Mouse (Mus musculus): Measurements from ENCODE around the gene Olfr1231. TPM values are rescaled to one million over a fixed set of nuclear protein-coding genes. Genes with fewer than 3 reads are reported as not detected.

Olfr1231 gene
- polyA plus RNA-seq (2012; fragmentation: generic; extraction: Trizol): not detected
- long read RNA-seq, experiment 1: 0 reads
- long read RNA-seq, experiment 2: 0 reads

DNA sequence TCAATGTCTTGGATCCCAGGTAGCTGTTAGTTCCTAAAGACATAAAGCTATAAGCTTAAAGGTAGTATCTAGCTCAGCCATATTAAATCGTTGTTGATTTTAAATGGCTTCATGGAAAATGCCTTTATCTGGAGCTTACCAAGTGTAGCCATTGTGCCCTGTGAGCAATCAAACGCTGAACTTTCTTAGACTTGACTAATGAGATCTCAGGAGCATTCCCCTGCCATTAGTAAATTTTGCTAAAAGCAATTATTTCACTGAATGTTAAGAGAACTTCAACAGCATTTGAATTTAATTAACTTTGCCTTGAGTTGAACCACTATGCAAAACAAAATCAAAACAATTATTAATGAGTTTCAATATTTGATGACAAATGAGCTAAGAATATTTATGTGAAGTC, at the start of gene Olfr1231:
Olfr1231 (minus strand) TSS at position 101 of the 400 bp plus-strand sequence.
- H3ac ChIP-seq (ENCODE audit: control insufficient read depth, insufficient read length, low read depth): no peak within 1 kb of the TSS
- H3K27me3 ChIP-seq (ENCODE audit: control insufficient read depth, insufficient read depth, insufficient read length): no peaks in the 10 kb centered on the region
- TF ChIP-seq CTCF (IDR thresholded peaks at IDR 0.05; ENCODE audit: control insufficient read depth, insufficient read depth, insufficient read length) (no peak), MAX (IDR thresholded peaks at IDR 0.05) (no peak), MYOG (IDR thresholded peaks at IDR 0.05; ENCODE audit: control insufficient read depth, extremely low read depth, insufficient read length) (no peak), MYOD1 (IDR thresholded peaks at IDR 0.05; ENCODE audit: control insufficient read depth, insufficient read length, low read depth) (no peak), CEBPB (IDR thresholded peaks at IDR 0.05; ENCODE audit: low read depth) (no peak), USF1 (IDR thresholded peaks at IDR 0.05; ENCODE audit: low read depth) (no peak), FOSL1 (IDR thresholded peaks at IDR 0.05; ENCODE audit: insufficient read depth, low read length, poor library complexity, severe bottlenecking) (no peak)
- no peaks in the 10 kb centered on the region for H3K79me2 ChIP-seq (ENCODE audit: control insufficient read depth, insufficient read depth)
- no peaks in the 10 kb centered on the region for H3K79me3 ChIP-seq (ENCODE audit: low read depth)
- no peak within 1 kb of the TSS for H3K4me3 ChIP-seq (ENCODE audit: insufficient read depth, poor library complexity, severe bottlenecking)
- H3K36me3 ChIP-seq (ENCODE audit: control insufficient read depth, insufficient read depth): no peaks in the 10 kb centered on the region

DNA sequence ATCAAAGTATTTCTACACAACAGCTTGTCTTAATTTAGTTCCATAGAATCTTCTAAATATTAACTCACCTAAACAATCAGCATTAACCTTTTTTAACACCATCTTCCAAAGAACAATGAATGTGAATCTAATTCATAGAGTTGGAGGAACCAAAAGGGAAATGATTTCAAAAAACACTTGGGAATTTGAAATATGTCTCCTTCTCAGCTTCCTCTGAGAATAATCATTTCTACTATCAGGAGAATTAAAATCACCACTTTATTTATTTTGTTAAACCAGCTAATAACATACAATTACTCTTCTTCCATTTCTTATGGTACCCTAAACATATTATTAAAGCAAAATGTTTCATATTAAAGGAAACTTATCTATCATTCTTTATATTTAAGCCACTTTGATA, 35.4 kb upstream of the Olfr1231 start, which contains the start of gene Olfr1233:
Olfr1233 (minus strand) TSS at position 101 of the 400 bp plus-strand sequence.
- no peaks in the 10 kb centered on the region for H3K79me3 ChIP-seq (ENCODE audit: low read depth)
- H3K27me3 ChIP-seq (ENCODE audit: control insufficient read depth, insufficient read depth, insufficient read length): no peaks in the 10 kb centered on the region
- TF ChIP-seq MYOD1 (IDR thresholded peaks at IDR 0.05; ENCODE audit: control insufficient read depth, insufficient read length, low read depth) (no peak), CTCF (IDR thresholded peaks at IDR 0.05; ENCODE audit: control insufficient read depth, insufficient read depth, insufficient read length) (no peak), CEBPB (IDR thresholded peaks at IDR 0.05; ENCODE audit: low read depth) (no peak), MAX (IDR thresholded peaks at IDR 0.05) (no peak), USF1 (IDR thresholded peaks at IDR 0.05; ENCODE audit: low read depth) (no peak), MYOG (IDR thresholded peaks at IDR 0.05; ENCODE audit: control insufficient read depth, extremely low read depth, insufficient read length) (no peak), FOSL1 (IDR thresholded peaks at IDR 0.05; ENCODE audit: insufficient read depth, low read length, poor library complexity, severe bottlenecking) (no peak)
- no peaks in the 10 kb centered on the region for H3K36me3 ChIP-seq (ENCODE audit: control insufficient read depth, insufficient read depth)
- H3K4me3 ChIP-seq (ENCODE audit: insufficient read depth, poor library complexity, severe bottlenecking): no peak within 1 kb of the TSS
- no peaks in the 10 kb centered on the region for H3K79me2 ChIP-seq (ENCODE audit: control insufficient read depth, insufficient read depth)
- H3ac ChIP-seq (ENCODE audit: control insufficient read depth, insufficient read length, low read depth): no peak within 1 kb of the TSS

DNA sequence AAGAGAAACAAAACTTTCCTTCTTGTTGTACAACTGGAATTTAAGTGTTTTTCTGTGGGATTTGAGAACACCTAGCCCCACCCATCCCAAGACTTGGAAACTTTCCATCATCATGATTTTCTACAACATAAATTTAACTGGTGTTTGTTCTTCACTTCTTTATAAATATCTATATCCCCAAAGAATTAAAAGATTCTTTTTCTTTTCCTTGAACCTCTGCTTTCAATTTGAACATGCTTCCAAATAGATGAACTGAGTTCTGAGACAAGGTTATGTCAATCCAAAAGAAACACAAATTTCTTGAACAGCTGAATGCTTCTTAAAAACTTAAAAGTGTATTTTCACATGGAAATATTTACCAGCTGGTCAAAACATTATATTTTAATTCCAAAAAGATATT, 22.7 kb upstream of the Olfr1231 start, which contains the start of gene Olfr1232:
Olfr1232 (minus strand) TSS at position 101 of the 400 bp plus-strand sequence.
- Histone ChIP-seq H3K36me3 (ENCODE audit: control insufficient read depth, insufficient read depth) (no peaks in the 10 kb centered on the region), H3K79me2 (ENCODE audit: control insufficient read depth, insufficient read depth) (no peaks in the 10 kb centered on the region), H3K79me3 (ENCODE audit: low read depth) (no peaks in the 10 kb centered on the region), H3K27me3 (ENCODE audit: control insufficient read depth, insufficient read depth, insufficient read length) (no peaks in the 10 kb centered on the region), H3ac (ENCODE audit: control insufficient read depth, insufficient read length, low read depth) (no peak within 1 kb of the TSS), H3K4me3 (ENCODE audit: insufficient read depth, poor library complexity, severe bottlenecking) (no peak within 1 kb of the TSS)
- TF ChIP-seq CTCF (IDR thresholded peaks at IDR 0.05; ENCODE audit: control insufficient read depth, insufficient read depth, insufficient read length) (no peak), USF1 (IDR thresholded peaks at IDR 0.05; ENCODE audit: low read depth) (no peak), CEBPB (IDR thresholded peaks at IDR 0.05; ENCODE audit: low read depth) (no peak), MYOG (IDR thresholded peaks at IDR 0.05; ENCODE audit: control insufficient read depth, extremely low read depth, insufficient read length) (no peak), MAX (IDR thresholded peaks at IDR 0.05) (no peak), MYOD1 (IDR thresholded peaks at IDR 0.05; ENCODE audit: control insufficient read depth, insufficient read length, low read depth) (no peak), FOSL1 (IDR thresholded peaks at IDR 0.05; ENCODE audit: insufficient read depth, low read length, poor library complexity, severe bottlenecking) (no peak)

DNA sequence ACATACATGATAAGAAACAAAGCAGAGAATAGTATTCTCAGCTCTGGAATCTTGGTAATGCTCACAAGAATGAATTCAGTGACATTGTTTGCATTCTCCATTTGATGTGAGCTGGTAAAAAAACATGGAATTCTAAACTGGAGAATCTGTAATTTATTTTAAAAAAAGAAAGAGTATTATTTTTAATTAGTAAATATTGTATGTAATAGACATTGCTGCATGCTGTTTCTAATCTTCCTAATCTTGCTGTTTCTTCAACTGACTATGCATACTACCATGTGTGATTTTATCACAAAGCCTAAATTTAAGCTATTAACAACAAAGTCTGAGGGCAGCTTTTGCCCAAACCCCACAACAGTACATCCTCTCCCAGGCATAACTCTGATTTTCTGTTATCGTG, 9.7 kb downstream of the Olfr1231 start, which contains the start of gene Olfr1230:
Olfr1230 (minus strand) TSS at position 101 of the 400 bp plus-strand sequence.
- Histone ChIP-seq H3K27me3 (ENCODE audit: control insufficient read depth, insufficient read depth, insufficient read length) (no peaks in the 10 kb centered on the region), H3K79me2 (ENCODE audit: control insufficient read depth, insufficient read depth) (no peaks in the 10 kb centered on the region), H3K4me3 (ENCODE audit: insufficient read depth, poor library complexity, severe bottlenecking) (no peak within 1 kb of the TSS), H3K36me3 (ENCODE audit: control insufficient read depth, insufficient read depth) (no peaks in the 10 kb centered on the region), H3K79me3 (ENCODE audit: low read depth) (no peaks in the 10 kb centered on the region), H3ac (ENCODE audit: control insufficient read depth, insufficient read length, low read depth) (no peak within 1 kb of the TSS)
- TF ChIP-seq FOSL1 (IDR thresholded peaks at IDR 0.05; ENCODE audit: insufficient read depth, low read length, poor library complexity, severe bottlenecking): no peak

DNA sequence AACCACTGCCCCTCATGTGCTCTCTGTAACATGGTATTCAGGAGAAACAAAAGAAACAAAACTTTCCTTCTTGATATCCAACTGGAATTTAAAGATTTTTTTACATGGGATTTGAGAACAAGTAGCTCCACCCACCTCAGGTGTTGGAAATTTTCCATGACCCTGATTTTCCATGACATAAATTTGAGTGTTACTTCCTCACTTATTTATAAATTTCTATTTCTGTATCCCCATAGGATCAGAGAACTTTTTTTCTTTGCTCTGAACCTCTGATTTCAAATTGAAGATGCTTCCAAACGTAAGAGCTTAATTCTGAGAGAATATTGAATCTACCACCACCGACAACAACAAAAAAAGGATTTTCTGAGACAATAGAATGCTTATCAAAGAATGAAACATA, 19.0 kb downstream of the Olfr1231 start, which contains the start of gene Olfr1229:
Olfr1229 (minus strand) TSS at position 101 of the 400 bp plus-strand sequence.
- H3ac ChIP-seq (ENCODE audit: control insufficient read depth, insufficient read length, low read depth): no peak within 1 kb of the TSS
- H3K79me2 ChIP-seq (ENCODE audit: control insufficient read depth, insufficient read depth): no peaks in the 10 kb centered on the region
- no peaks in the 10 kb centered on the region for H3K79me3 ChIP-seq (ENCODE audit: low read depth)
- H3K27me3 ChIP-seq (ENCODE audit: control insufficient read depth, insufficient read depth, insufficient read length): no peaks in the 10 kb centered on the region
- H3K4me3 ChIP-seq (ENCODE audit: insufficient read depth, poor library complexity, severe bottlenecking): no peak within 1 kb of the TSS
- no peak for TF ChIP-seq FOSL1 (IDR thresholded peaks at IDR 0.05; ENCODE audit: insufficient read depth, low read length, poor library complexity, severe bottlenecking)
- no peak for TF ChIP-seq MAX (IDR thresholded peaks at IDR 0.05)
- TF ChIP-seq CTCF (IDR thresholded peaks at IDR 0.05; ENCODE audit: control insufficient read depth, insufficient read depth, insufficient read length): no peak
- TF ChIP-seq USF1 (IDR thresholded peaks at IDR 0.05; ENCODE audit: low read depth): no peak
- TF ChIP-seq MYOG (IDR thresholded peaks at IDR 0.05; ENCODE audit: control insufficient read depth, extremely low read depth, insufficient read length): no peak
- TF ChIP-seq MYOD1 (IDR thresholded peaks at IDR 0.05; ENCODE audit: control insufficient read depth, insufficient read length, low read depth): no peak
- no peak for TF ChIP-seq CEBPB (IDR thresholded peaks at IDR 0.05; ENCODE audit: low read depth)
- no peaks in the 10 kb centered on the region for H3K36me3 ChIP-seq (ENCODE audit: control insufficient read depth, insufficient read depth)

DNA sequence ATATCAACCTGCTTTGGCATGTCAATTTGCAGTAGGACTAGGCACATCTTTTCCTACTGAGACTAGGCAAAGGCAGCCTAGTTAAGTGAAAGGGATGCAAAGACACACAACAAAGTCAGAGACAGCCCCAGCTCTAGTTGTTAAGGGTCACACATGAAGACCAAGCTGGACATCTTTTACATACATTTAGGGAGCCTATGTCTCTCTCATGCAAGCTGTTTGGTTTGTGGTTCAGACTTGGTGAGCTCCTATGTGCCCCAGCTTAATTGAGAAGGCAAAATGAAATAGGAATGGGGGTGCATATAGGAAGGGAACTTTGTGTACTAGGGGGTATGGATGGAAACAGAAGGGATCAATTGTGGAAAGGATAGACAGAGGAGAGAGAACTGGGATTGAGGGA, 52.9 kb downstream of the Olfr1231 start, which contains the start of gene Olfr1228:
Olfr1228 (minus strand) TSS at position 101 of the 400 bp plus-strand sequence.
- Histone ChIP-seq H3ac (ENCODE audit: control insufficient read depth, insufficient read length, low read depth) (no peak within 1 kb of the TSS), H3K79me3 (ENCODE audit: low read depth) (no peaks in the 10 kb centered on the region), H3K4me3 (ENCODE audit: insufficient read depth, poor library complexity, severe bottlenecking) (no peak within 1 kb of the TSS), H3K27me3 (ENCODE audit: control insufficient read depth, insufficient read depth, insufficient read length) (no peaks in the 10 kb centered on the region), H3K79me2 (ENCODE audit: control insufficient read depth, insufficient read depth) (no peaks in the 10 kb centered on the region), H3K36me3 (ENCODE audit: control insufficient read depth, insufficient read depth) (no peaks in the 10 kb centered on the region)
- TF ChIP-seq USF1 (IDR thresholded peaks at IDR 0.05; ENCODE audit: low read depth): no peak

Other genes starting within 250 kb of the Olfr1231 start
- not detected for gene Olfr1218, start 245.9 kb downstream of the Olfr1231 start, polyA plus RNA-seq (2012; fragmentation: generic; extraction: Trizol)
- gene Olfr1219, start 223.6 kb downstream of the Olfr1231 start, polyA plus RNA-seq (2012; fragmentation: generic; extraction: Trizol): not detected
- not detected for gene Olfr1220, start 200.2 kb downstream of the Olfr1231 start, polyA plus RNA-seq (2012; fragmentation: generic; extraction: Trizol)
- gene Olfr1221, start 189.8 kb downstream of the Olfr1231 start, polyA plus RNA-seq (2012; fragmentation: generic; extraction: Trizol): not detected
- gene Olfr1222, start 174.0 kb downstream of the Olfr1231 start, polyA plus RNA-seq (2012; fragmentation: generic; extraction: Trizol): not detected
- gene Olfr1223, start 155.5 kb downstream of the Olfr1231 start, polyA plus RNA-seq (2012; fragmentation: generic; extraction: Trizol): not detected
- not detected for gene Olfr1224-ps1, start 143.0 kb downstream of the Olfr1231 start, polyA plus RNA-seq (2012; fragmentation: generic; extraction: Trizol)
- not detected for gene Olfr1225, start 132.4 kb downstream of the Olfr1231 start, polyA plus RNA-seq (2012; fragmentation: generic; extraction: Trizol)
- gene Olfr1226, start 107.0 kb downstream of the Olfr1231 start, polyA plus RNA-seq (2012; fragmentation: generic; extraction: Trizol): not detected
- gene Olfr1228, start 53.0 kb downstream of the Olfr1231 start, polyA plus RNA-seq (2012; fragmentation: generic; extraction: Trizol): not detected
- gene Olfr1229, start 19.1 kb downstream of the Olfr1231 start, polyA plus RNA-seq (2012; fragmentation: generic; extraction: Trizol): not detected
- gene Olfr1230, start 9.8 kb downstream of the Olfr1231 start, polyA plus RNA-seq (2012; fragmentation: generic; extraction: Trizol): not detected
- gene Olfr1232, start 22.6 kb upstream of the Olfr1231 start, polyA plus RNA-seq (2012; fragmentation: generic; extraction: Trizol): not detected
- gene Olfr1233, start 35.3 kb upstream of the Olfr1231 start, polyA plus RNA-seq (2012; fragmentation: generic; extraction: Trizol): not detected
- gene Olfr1234, start 57.8 kb upstream of the Olfr1231 start, polyA plus RNA-seq (2012; fragmentation: generic; extraction: Trizol): not detected
- gene Olfr1238, start 102.6 kb upstream of the Olfr1231 start, polyA plus RNA-seq (2012; fragmentation: generic; extraction: Trizol): not detected
- gene Olfr1239, start 113.3 kb upstream of the Olfr1231 start, polyA plus RNA-seq (2012; fragmentation: generic; extraction: Trizol): not detected
- gene Olfr1240, start 135.9 kb upstream of the Olfr1231 start, polyA plus RNA-seq (2012; fragmentation: generic; extraction: Trizol): not detected
- not detected for gene Olfr1241, start 180.1 kb upstream of the Olfr1231 start, polyA plus RNA-seq (2012; fragmentation: generic; extraction: Trizol)
- gene Olfr1242, start 191.3 kb upstream of the Olfr1231 start, polyA plus RNA-seq (2012; fragmentation: generic; extraction: Trizol): not detected
- not detected for gene Olfr1243, start 224.4 kb upstream of the Olfr1231 start, polyA plus RNA-seq (2012; fragmentation: generic; extraction: Trizol)